ENCODE assay signal across 18 mouse cellular contexts in genomic region chr17:45520136-45520535, GRCm38 (mm10). TPM values are rescaled to one million over a fixed set of nuclear protein-coding genes. Genes with fewer than 3 reads are reported as not detected.
A peak's percentile ranks its signal among the peaks of the same experiment; 100 is the strongest.
DNase-seq lines count a peak whose midpoint lies in the region; ATAC-seq and TF ChIP-seq lines count a peak whose summit lies in the region.
"Had no signal": no experiment of that assay in that cellular context is flagged by ENCODE, and none has a peak within 500 bp of the region (broad histone marks: within the 10 kb centered on the region; RNA-seq: fewer than 3 reads in every experiment).

No protein-coding gene starts in this region.

- DNase-seq in cerebellum, adult 2 months: no peak
- no peak for DNase-seq in cerebellum, adult 11 months
- DNase-seq in forebrain, embryonic 10.5 days (ENCODE audit: extremely low spot score, low spot score): no peak
- no peak for DNase-seq in testis, postnatal 10 days (ENCODE audit: low spot score)
- no peak for DNase-seq in heart, adult 11 months
- DNase-seq: adrenal gland, postnatal 14 days; embryo, embryonic 11 days; gastrocnemius, adult 2 months; gastrocnemius, postnatal 25 days; heart, postnatal 14 days; kidney, adult 2 months had no signal

- TF ChIP-seq POLR2A in cerebellum, adult 2 months (IDR thresholded peaks at IDR 0.05; ENCODE audit: borderline replicate concordance, insufficient read depth, low read length): no peak
- TF ChIP-seq POLR2A in testis, adult 2 months (IDR thresholded peaks at IDR 0.05; ENCODE audit: control insufficient read depth, low read depth, low read length): no peak

- H3K9ac ChIP-seq in forebrain, embryonic 16.5 days (replicated peaks; ENCODE audit: low read depth, low read length): no peak overlapping the region
- H3K9ac ChIP-seq: embryonic facial prominence, embryonic 13.5 days; forebrain, embryonic 13.5 days; hindbrain, embryonic 13.5 days had no signal

- peaks cover 63% of the 10 kb centered on the region for H3K4me1 ChIP-seq in cerebellum, adult 2 months (ENCODE audit: control insufficient read depth, insufficient read depth, low read length)
- peaks cover 20% of the 10 kb centered on the region for H3K4me1 ChIP-seq in forebrain, embryonic 10.5 days
- H3K4me1 ChIP-seq in forebrain, embryonic 16.5 days (replicated peaks; ENCODE audit: control insufficient read depth, insufficient read depth, low read length): peaks cover 17% of the 10 kb centered on the region
- peaks cover 27% of the 10 kb centered on the region for H3K4me1 ChIP-seq in testis, adult 2 months (ENCODE audit: control insufficient read depth, insufficient read depth, low read length)

- H3K27ac ChIP-seq in cerebellum, adult 2 months (ENCODE audit: insufficient read depth, low read length): peak overlapping the region; percentile 84
- 0 out of 2 replicates have a peak overlapping the region, but pooled peaks have one; percentile 54 for H3K27ac ChIP-seq in forebrain, embryonic 10.5 days
- no peak overlapping the region for H3K27ac ChIP-seq in forebrain, embryonic 16.5 days (ENCODE audit: low read length)
- no peak overlapping the region for H3K27ac ChIP-seq in testis, adult 2 months (ENCODE audit: control insufficient read depth, insufficient read depth, low read depth, low read length)
- H3K27ac ChIP-seq: embryonic facial prominence, embryonic 13.5 days; gastrocnemius, adult 2 months; hindbrain, embryonic 13.5 days had no signal

- H3K4me3 ChIP-seq in cerebellum, adult 2 months (replicated peaks; ENCODE audit: insufficient read depth, low read depth, low read length): no peak overlapping the region
- no peak overlapping the region for H3K4me3 ChIP-seq in forebrain, embryonic 10.5 days
- H3K4me3 ChIP-seq in forebrain, embryonic 16.5 days (replicated peaks; ENCODE audit: low read length): no peak overlapping the region
- peak overlapping the region; percentile 33 for H3K4me3 ChIP-seq in testis, adult 2 months (ENCODE audit: control insufficient read depth, low read depth, low read length)
- H3K4me3 ChIP-seq: embryonic facial prominence, embryonic 13.5 days; forebrain, embryonic 13.5 days; gastrocnemius, adult 2 months; hindbrain, embryonic 13.5 days had no signal

- H3K27me3 ChIP-seq in cerebellum, adult 2 months (ENCODE audit: control insufficient read depth, insufficient read depth, low read length): no peaks in the 10 kb centered on the region
- H3K27me3 ChIP-seq in forebrain, embryonic 10.5 days (ENCODE audit: poor library complexity, severe bottlenecking): peaks cover 25% of the 10 kb centered on the region
- no peaks in the 10 kb centered on the region for H3K27me3 ChIP-seq in forebrain, embryonic 16.5 days (replicated peaks; ENCODE audit: control insufficient read depth, insufficient read depth, low read length)
- H3K27me3 ChIP-seq in testis, adult 2 months (ENCODE audit: control insufficient read depth, insufficient read depth, low read length): no peaks in the 10 kb centered on the region

- no peak overlapping the region for H3K4me2 ChIP-seq in forebrain, embryonic 16.5 days (ENCODE audit: low read length)
- H3K4me2 ChIP-seq: embryonic facial prominence, embryonic 13.5 days; forebrain, embryonic 13.5 days; hindbrain, embryonic 13.5 days had no signal

- no peak for ATAC-seq in forebrain, embryonic 16.5 days
- ATAC-seq: forebrain, embryonic 13.5 days; intestine, embryonic 16.5 days had no signal

- no peaks in the 10 kb centered on the region for H3K9me3 ChIP-seq in forebrain, embryonic 10.5 days
- H3K9me3 ChIP-seq in forebrain, embryonic 16.5 days (ENCODE audit: control insufficient read depth, low read length): no peaks in the 10 kb centered on the region
- H3K9me3 ChIP-seq: embryonic facial prominence, embryonic 13.5 days; forebrain, embryonic 13.5 days; hindbrain, embryonic 13.5 days had no signal

- no peak for TF ChIP-seq CTCF in cerebellum, adult 2 months (IDR thresholded peaks at IDR 0.05; ENCODE audit: borderline replicate concordance, insufficient read depth, low read depth, low read length)
- no peak for TF ChIP-seq CTCF in testis, adult 2 months (IDR thresholded peaks at IDR 0.05; ENCODE audit: control insufficient read depth, insufficient read depth, insufficient replicate concordance, low read depth, low read length)

- H3K36me3 ChIP-seq in forebrain, embryonic 10.5 days (replicated peaks): peaks cover 54% of the 10 kb centered on the region
- H3K36me3 ChIP-seq in forebrain, embryonic 16.5 days (ENCODE audit: control insufficient read depth, insufficient read depth): no peaks in the 10 kb centered on the region
- H3K36me3 ChIP-seq in testis, adult 2 months (ENCODE audit: control insufficient read depth, insufficient read depth, low read length): peaks cover 2% of the 10 kb centered on the region

- WGBS in cerebellum, adult 2 months: 58% methylated on average over 11 of the region's 11 CpGs
- WGBS in forebrain, embryonic 10.5 days: 87% methylated on average over 11 of the region's 11 CpGs
- WGBS in forebrain, embryonic 16.5 days: 88% methylated on average over 11 of the region's 11 CpGs

RNA-seq across cellular contexts. Expression of gene Tcte1, which starts 3.1 kb away (rescaled TPM):
- polyA plus RNA-seq in cerebellum, adult 2 months (2012; rRNA removed): 0.61 and 0.74 TPM in 2 replicates
- polyA plus RNA-seq in forebrain, embryonic 10.5 days (2016; fragmentation: Nextera tagmentation; extraction: Ambion mirVana): 1.1 and 1.3 TPM in 2 replicates
- 4.7 and 4.8 TPM in 2 replicates for polyA plus RNA-seq in forebrain, embryonic 16.5 days (2015; fragmentation: Nextera tagmentation; extraction: Ambion mirVana)
- polyA plus RNA-seq in testis, adult 2 months (2012; rRNA removed): 261 and 281 TPM in 2 replicates
- polyA plus RNA-seq: C2C12 had no signal

RNA-seq across cellular contexts. Expression of gene Aars2, which starts 13.5 kb away (rescaled TPM):
- 43.9 and 44.3 TPM in 2 replicates for polyA plus RNA-seq in cerebellum, adult 2 months (2012; rRNA removed)
- polyA plus RNA-seq in forebrain, embryonic 10.5 days (2016; fragmentation: Nextera tagmentation; extraction: Ambion mirVana): 33.9 and 35.1 TPM in 2 replicates
- 17.6 and 19.1 TPM in 2 replicates for polyA plus RNA-seq in forebrain, embryonic 16.5 days (2015; fragmentation: Nextera tagmentation; extraction: Ambion mirVana)
- polyA plus RNA-seq in testis, adult 2 months (2012; rRNA removed): 19.3 and 23.4 TPM in 2 replicates

RNA-seq across cellular contexts. Expression of gene Tmem151b, which starts 29.3 kb away (rescaled TPM):
- 125 and 130 TPM in 2 replicates for polyA plus RNA-seq in cerebellum, adult 2 months (2012; rRNA removed)
- polyA plus RNA-seq in forebrain, embryonic 10.5 days (2016; fragmentation: Nextera tagmentation; extraction: Ambion mirVana): 4.8 and 6.3 TPM in 2 replicates
- polyA plus RNA-seq in forebrain, embryonic 16.5 days (2015; fragmentation: Nextera tagmentation; extraction: Ambion mirVana): 37.4 and 41.3 TPM in 2 replicates
- 0.35 and 0.37 TPM in 2 replicates for polyA plus RNA-seq in testis, adult 2 months (2012; rRNA removed)

RNA-seq across cellular contexts. Expression of gene Nfkbie, which starts 35.4 kb away (rescaled TPM):
- polyA plus RNA-seq in cerebellum, adult 2 months (2012; rRNA removed): 12.5 and 13.5 TPM in 2 replicates
- polyA plus RNA-seq in forebrain, embryonic 10.5 days (2016; fragmentation: Nextera tagmentation; extraction: Ambion mirVana): 6.6 and 6.9 TPM in 2 replicates
- polyA plus RNA-seq in forebrain, embryonic 16.5 days (2015; fragmentation: Nextera tagmentation; extraction: Ambion mirVana): 3.9 and 5.0 TPM in 2 replicates
- 0.83 and 0.95 TPM in 2 replicates for polyA plus RNA-seq in testis, adult 2 months (2012; rRNA removed)

RNA-seq across cellular contexts. Expression of gene Slc35b2, which starts 43.5 kb away (rescaled TPM):
- 71.3 and 74.0 TPM in 2 replicates for polyA plus RNA-seq in cerebellum, adult 2 months (2012; rRNA removed)
- polyA plus RNA-seq in forebrain, embryonic 10.5 days (2016; fragmentation: Nextera tagmentation; extraction: Ambion mirVana): 114 and 117 TPM in 2 replicates
- polyA plus RNA-seq in forebrain, embryonic 16.5 days (2015; fragmentation: Nextera tagmentation; extraction: Ambion mirVana): 91.5 and 93.3 TPM in 2 replicates
- 26.6 and 35.6 TPM in 2 replicates for polyA plus RNA-seq in testis, adult 2 months (2012; rRNA removed)

Comparison
In these comparisons a context has a peak if more than half of its experiments do, and no peak if none do; other contexts are left out.
1. H3K27ac ChIP-seq: peak in cerebellum, adult 2 months (single experiment) and forebrain, embryonic 10.5 days (single experiment); none in forebrain, embryonic 16.5 days (single experiment) and testis, adult 2 months (single experiment).
2. RNA of gene Tcte1, which starts 3.1 kb away (polyA plus RNA-seq): 261 to 281 TPM in testis, adult 2 months; 4.7 to 4.8 TPM in forebrain, embryonic 16.5 days, 1.1 to 1.3 TPM in forebrain, embryonic 10.5 days and 0.61 to 0.74 TPM in cerebellum, adult 2 months; every median in the first group is over 10 times any median in the second.